Mouse (Mus musculus): ENCODE data around the gene Rcor3. TPM values are rescaled to one million over a fixed set of nuclear protein-coding genes. Genes with fewer than 3 reads are reported as not detected.

Gene Rcor3
- 28.3 and 28.5 TPM in 2 replicates for polyA plus RNA-seq (2015; fragmentation: Nextera tagmentation; extraction: Ambion mirVana)

GRCm38 (mm10) chr1:192137926-192138910 is at the start of gene Rcor3:
Rcor3 (minus strand) TSS chr1:192138062.
- Histone ChIP-seq H3K9me3 (no peaks in the 10 kb centered on the region), H3K4me3 (peak within 1 kb of the TSS; percentile 86), H3K9ac (peak within 1 kb of the TSS; percentile 93), H3K4me2 (peak within 1 kb of the TSS; percentile 90), H3K27me3 (no peaks in the 10 kb centered on the region), H3K27ac (peak within 1 kb of the TSS; percentile 97), H3K36me3 (peaks cover 6% of the 10 kb centered on the region), H3K4me1 (peaks cover 12% of the 10 kb centered on the region; the same call in 1 of the 2 replicates)
- ATAC-seq (ENCODE audit: insufficient number of reproducible peaks, insufficient read depth, low FRiP score, low TSS enrichment, low read depth): peak; percentile 72
- WGBS: under 1% methylated on average over 51 of the region's 88 CpGs

DNA sequence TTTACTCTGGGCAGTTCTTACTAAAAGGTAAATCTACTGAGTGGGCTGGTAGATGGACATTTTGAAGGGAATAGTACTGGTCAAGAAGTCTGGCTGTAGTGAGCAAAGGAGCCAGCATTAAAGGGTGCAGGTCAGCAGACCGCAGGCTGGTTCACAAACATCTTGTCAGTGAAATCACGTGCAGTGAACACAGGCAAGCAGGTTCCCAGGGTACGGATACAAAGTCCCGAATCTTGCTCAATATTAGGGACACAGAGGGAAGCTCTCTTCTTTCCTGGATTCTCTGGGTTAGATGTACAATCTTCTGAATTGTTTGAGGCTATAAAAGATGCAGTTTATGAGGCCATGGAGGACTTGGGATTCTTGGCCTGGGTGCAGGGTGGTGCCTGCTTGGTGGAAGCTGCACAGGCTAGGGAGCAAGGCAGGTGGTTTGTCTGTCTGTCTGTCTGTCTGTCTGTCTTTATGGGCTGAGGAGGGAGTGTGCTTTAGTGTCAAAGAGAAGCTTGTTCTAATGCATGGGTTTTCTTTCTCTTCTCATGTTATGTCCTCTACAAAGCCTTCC is 43.9 kb upstream of the Rcor3 start:
- no peak overlapping the region for H3K4me3 ChIP-seq
- no peaks in the 10 kb centered on the region for H3K4me1 ChIP-seq
- no peak for ATAC-seq (ENCODE audit: insufficient number of reproducible peaks, insufficient read depth, low FRiP score, low TSS enrichment, low read depth)
- H3K36me3 ChIP-seq: no peaks in the 10 kb centered on the region
- no peak overlapping the region for H3K27ac ChIP-seq
- no peaks in the 10 kb centered on the region for H3K27me3 ChIP-seq
- no peak overlapping the region for H3K4me2 ChIP-seq
- no peaks in the 10 kb centered on the region for H3K9me3 ChIP-seq
- 80% methylated on average over 4 of the region's 4 CpGs for WGBS
- no peak overlapping the region for H3K9ac ChIP-seq

DNA sequence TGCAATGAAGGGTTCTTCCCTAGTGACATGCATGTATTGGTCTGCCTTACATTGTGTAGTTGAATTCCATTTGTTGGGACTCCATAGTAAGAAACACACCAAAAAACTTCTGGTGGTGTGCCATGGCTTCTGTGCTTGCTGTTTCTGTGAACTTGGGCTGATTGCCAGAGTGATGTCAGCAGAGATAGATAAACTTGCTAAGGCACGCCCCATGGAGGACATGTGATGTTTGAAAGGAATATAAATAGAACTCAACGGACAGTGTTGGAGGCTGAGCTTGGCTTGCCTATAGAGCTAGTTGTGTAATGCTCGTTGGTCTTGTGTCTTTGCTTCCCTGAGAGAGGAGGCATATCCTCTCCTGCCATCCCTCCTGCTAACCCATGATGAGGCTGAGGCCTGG is 42.0 kb upstream of the Rcor3 start:
- Histone ChIP-seq H3K36me3 (no peaks in the 10 kb centered on the region), H3K9me3 (no peaks in the 10 kb centered on the region), H3K4me2 (no peak overlapping the region), H3K27me3 (no peaks in the 10 kb centered on the region), H3K4me3 (no peak overlapping the region), H3K4me1 (no peaks in the 10 kb centered on the region), H3K9ac (no peak overlapping the region), H3K27ac (no peak overlapping the region)
- WGBS: 69% methylated on average over 3 of the region's 3 CpGs
- no peak for ATAC-seq (ENCODE audit: insufficient number of reproducible peaks, insufficient read depth, low FRiP score, low TSS enrichment, low read depth)

DNA sequence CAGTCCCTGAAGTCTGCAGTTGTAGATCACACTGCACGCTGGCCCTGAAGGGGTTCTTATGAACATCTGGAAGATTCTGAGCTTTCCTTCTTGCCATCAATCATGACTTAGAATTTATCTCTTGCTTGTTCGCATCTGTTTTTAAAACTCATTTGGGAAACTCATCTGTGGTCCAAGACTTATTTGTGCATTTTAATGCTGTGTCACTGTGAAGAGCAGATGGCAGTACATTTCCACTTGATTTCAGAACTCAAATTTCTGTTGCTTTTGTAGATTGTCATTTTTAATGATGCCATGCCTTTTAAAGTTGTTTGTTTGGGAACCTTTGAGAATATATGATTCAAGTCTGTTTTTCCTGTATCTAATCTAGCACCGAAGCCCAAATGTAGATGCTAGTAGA is 33.6 kb upstream of the Rcor3 start:
- no peak for ATAC-seq (ENCODE audit: insufficient number of reproducible peaks, insufficient read depth, low FRiP score, low TSS enrichment, low read depth)
- no peaks in the 10 kb centered on the region for H3K4me1 ChIP-seq
- no peaks in the 10 kb centered on the region for H3K9me3 ChIP-seq
- no peak overlapping the region for H3K27ac ChIP-seq
- no peak overlapping the region for H3K9ac ChIP-seq
- 82% methylated on average over 3 of the region's 3 CpGs for WGBS
- H3K36me3 ChIP-seq: no peaks in the 10 kb centered on the region
- H3K4me2 ChIP-seq: no peak overlapping the region
- no peak overlapping the region for H3K4me3 ChIP-seq
- no peaks in the 10 kb centered on the region for H3K27me3 ChIP-seq

GRCm38 (mm10) chr1:192151179-192151578 is 13.3 kb upstream of the Rcor3 start:
- H3K4me2 ChIP-seq: no peak overlapping the region
- no peak overlapping the region for H3K4me3 ChIP-seq
- H3K9ac ChIP-seq: no peak overlapping the region
- no peak for ATAC-seq (ENCODE audit: insufficient number of reproducible peaks, insufficient read depth, low FRiP score, low TSS enrichment, low read depth)
- 86% methylated on average over 4 of the region's 4 CpGs for WGBS
- H3K36me3 ChIP-seq: no peaks in the 10 kb centered on the region
- no peak overlapping the region for H3K27ac ChIP-seq
- no peaks in the 10 kb centered on the region for H3K4me1 ChIP-seq
- H3K9me3 ChIP-seq: no peaks in the 10 kb centered on the region
- no peaks in the 10 kb centered on the region for H3K27me3 ChIP-seq

- Histone ChIP-seq H3K9me3 (no peaks in the 10 kb centered on the region), H3K27ac (no peak overlapping the region), H3K27me3 (no peaks in the 10 kb centered on the region), H3K4me2 (no peak overlapping the region), H3K4me1 (peaks cover 12% of the 10 kb centered on the region; the same call in 1 of the 2 replicates), H3K36me3 (no peaks in the 10 kb centered on the region), H3K9ac (no peak overlapping the region), H3K4me3 (no peak overlapping the region)
- WGBS: 91% methylated on average over 2 of the region's 2 CpGs
- no peak for ATAC-seq (ENCODE audit: insufficient number of reproducible peaks, insufficient read depth, low FRiP score, low TSS enrichment, low read depth)
Observed at GRCm38 (mm10) chr1:192140313-192140712, 2.5 kb upstream of the Rcor3 start.

GRCm38 (mm10) chr1:192137291-192137925 is 454 bp downstream of the Rcor3 start:
- WGBS: under 1% methylated on average over 41 of the region's 61 CpGs

GRCm38 (mm10) chr1:192136561-192137290 is 1.1 kb downstream of the Rcor3 start:
- Histone ChIP-seq H3K36me3 (peaks cover 6% of the 10 kb centered on the region), H3K27me3 (no peaks in the 10 kb centered on the region), H3K9ac (peak overlapping the region; percentile 93), H3K9me3 (no peaks in the 10 kb centered on the region), H3K4me2 (peak overlapping the region; percentile 90), H3K27ac (peak overlapping the region; percentile 97), H3K4me1 (peaks cover 12% of the 10 kb centered on the region; the same call in 1 of the 2 replicates), H3K4me3 (peak overlapping the region; percentile 86)
- under 1% methylated on average over 53 of the region's 55 CpGs for WGBS
- ATAC-seq (ENCODE audit: insufficient number of reproducible peaks, insufficient read depth, low FRiP score, low TSS enrichment, low read depth): peak; percentile 91

More at GRCm38 (mm10) chr1:192137291-192137925, 454 bp downstream of the Rcor3 start:
- Histone ChIP-seq H3K27ac (peak overlapping the region; percentile 97), H3K4me1 (peaks cover 12% of the 10 kb centered on the region; the same call in 1 of the 2 replicates), H3K36me3 (peaks cover 6% of the 10 kb centered on the region), H3K9ac (peak overlapping the region; percentile 93), H3K9me3 (no peaks in the 10 kb centered on the region), H3K4me3 (peak overlapping the region; percentile 86), H3K4me2 (peak overlapping the region; percentile 90), H3K27me3 (no peaks in the 10 kb centered on the region)
- peak; percentile 52; the same call in 1 of the 2 replicates for ATAC-seq (ENCODE audit: insufficient number of reproducible peaks, insufficient read depth, low FRiP score, low TSS enrichment, low read depth)

GRCm38 (mm10) chr1:192130202-192130601 is 7.7 kb downstream of the Rcor3 start:
- 88% methylated on average over 1 of the region's 1 CpGs for WGBS
- no peaks in the 10 kb centered on the region for H3K27me3 ChIP-seq
- no peaks in the 10 kb centered on the region for H3K9me3 ChIP-seq
- H3K27ac ChIP-seq: no peak overlapping the region
- no peak overlapping the region for H3K9ac ChIP-seq
- H3K4me1 ChIP-seq: no peaks in the 10 kb centered on the region
- H3K4me3 ChIP-seq: no peak overlapping the region
- ATAC-seq (ENCODE audit: insufficient number of reproducible peaks, insufficient read depth, low FRiP score, low TSS enrichment, low read depth): no peak
- H3K4me2 ChIP-seq: no peak overlapping the region
- H3K36me3 ChIP-seq: peaks cover 27% of the 10 kb centered on the region

GRCm38 (mm10) chr1:192128343-192128742 is 9.5 kb downstream of the Rcor3 start:
- Histone ChIP-seq H3K4me1 (no peaks in the 10 kb centered on the region), H3K4me3 (no peak overlapping the region), H3K9me3 (no peaks in the 10 kb centered on the region), H3K27me3 (no peaks in the 10 kb centered on the region), H3K9ac (no peak overlapping the region), H3K4me2 (no peak overlapping the region), H3K36me3 (peaks cover 36% of the 10 kb centered on the region), H3K27ac (no peak overlapping the region)
- ATAC-seq (ENCODE audit: insufficient number of reproducible peaks, insufficient read depth, low FRiP score, low TSS enrichment, low read depth): no peak
- 87% methylated on average over 8 of the region's 8 CpGs for WGBS

DNA sequence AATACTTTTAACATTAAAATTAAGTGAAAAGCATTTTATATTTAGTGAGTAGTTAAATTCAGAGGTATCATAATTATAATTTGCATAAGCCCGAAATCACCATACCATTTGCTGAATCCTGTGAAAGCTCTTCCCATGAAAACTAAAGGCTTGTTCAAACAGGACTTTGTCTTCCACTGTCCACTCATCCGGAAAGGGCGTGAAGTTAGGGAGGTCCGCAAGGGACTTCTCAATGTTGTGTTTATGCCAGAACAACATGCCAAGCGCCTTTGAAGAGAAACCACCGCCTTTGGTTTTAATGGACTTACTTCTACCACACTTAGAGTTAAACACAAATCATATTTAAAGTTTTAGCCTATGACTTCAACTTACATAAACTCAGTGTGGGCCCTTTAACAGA is 12.1 kb downstream of the Rcor3 start:
- ATAC-seq (ENCODE audit: insufficient number of reproducible peaks, insufficient read depth, low FRiP score, low TSS enrichment, low read depth): no peak
- Histone ChIP-seq H3K9ac (no peak overlapping the region), H3K4me3 (no peak overlapping the region), H3K36me3 (peaks cover 56% of the 10 kb centered on the region), H3K4me1 (no peaks in the 10 kb centered on the region), H3K27me3 (no peaks in the 10 kb centered on the region), H3K4me2 (no peak overlapping the region), H3K27ac (no peak overlapping the region), H3K9me3 (no peaks in the 10 kb centered on the region)
- WGBS: 94% methylated on average over 6 of the region's 6 CpGs

All from embryonic facial prominence, embryonic 13.5 days (tissue).